Mouse (Mus musculus) liver, embryonic 14.5 days (tissue): ENCODE results near the gene Hyal1.

Source experiments
- CTCF ChIP-seq: IDR thresholded peaks from 2 replicates; pipeline ENCODE4 v1.5.1; 2016; ENCODE audit warnings: antibody characterized with exemption, low read depth, control low read depth
- EP300 ChIP-seq: IDR thresholded peaks from 2 replicates; pipeline ENCODE4 v1.6.1; 2016; ENCODE audit warnings: antibody characterized with exemption, low read depth

- TF ChIP-seq CTCF: no peak
- no peak for TF ChIP-seq EP300
These were observed 28.4 kb downstream of the Hyal1 start for GRCm38 (mm10) chr9:107605041-107605661.
